Mouse (Mus musculus): ENCODE measurements around the gene Rorb. TPM values are rescaled to one million over a fixed set of nuclear protein-coding genes. Genes with fewer than 3 reads are reported as not detected.

Rorb gene
- total RNA-seq (2023) = not detected

GRCm38 (mm10) chr19:19110793-19111427 lies at the start of gene Rorb:
TSS of gene Rorb (minus strand) at chr19:19111196.

